Mouse (Mus musculus): ENCODE data around the gene Stx18.

DNA sequence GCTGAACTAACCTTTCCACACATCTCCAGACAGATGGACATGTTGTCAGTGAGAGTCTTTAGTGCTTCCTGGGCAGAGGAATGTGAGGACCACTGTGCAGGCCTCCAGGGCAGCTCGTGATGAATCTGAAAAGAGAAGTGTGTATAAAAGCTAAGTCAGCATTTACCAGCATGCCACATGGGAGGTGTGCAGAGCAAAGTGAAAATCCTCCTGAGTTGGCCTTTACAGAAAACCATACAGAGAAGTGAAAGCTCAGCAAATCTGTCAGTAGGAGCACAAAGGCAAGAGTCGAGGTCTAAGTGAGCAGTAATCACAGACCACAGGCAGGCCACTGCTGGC lies 53.4 kb downstream of the Stx18 start:
- TF ChIP-seq CTCF (IDR thresholded peaks at IDR 0.05; ENCODE audit: low read depth, low read length) (no peak), EP300 (IDR thresholded peaks at IDR 0.05; ENCODE audit: insufficient read depth, low read depth, low read length) (no peak)

Data from ES-Bruce4 (cell line).